Mouse (Mus musculus): Measurements from ENCODE around the gene Aamp.

- TF ChIP-seq CTCF (conservative IDR thresholded peaks at IDR 0.05 in 1 of 2, IDR thresholded peaks at IDR 0.05 in 1 of 2; ENCODE audit: low read depth in 2 of 2, low read length in 2 of 2) (no peak), SMC3 (IDR thresholded peaks at IDR 0.05; ENCODE audit: low read depth, low read length) (no peak), ZNF384 (IDR thresholded peaks at IDR 0.05; ENCODE audit: low read depth, low read length) (no peak), CHD1 (IDR thresholded peaks at IDR 0.05; ENCODE audit: low read depth, low read length) (no peak), CHD2 (IDR thresholded peaks at IDR 0.05; ENCODE audit: low read length) (no peak), EP300 (IDR thresholded peaks at IDR 0.05; ENCODE audit: low read length) (no peak)
Observed at GRCm38 (mm10) chr1:74289248-74289647, 4.7 kb upstream of the Aamp start.

All from CH12.LX (cell line).